Mouse (Mus musculus) heart, adult 2 months (tissue): ENCODE results near the gene Otub1. TPM values are rescaled to one million over a fixed set of nuclear protein-coding genes. Genes with fewer than 3 reads are reported as not detected.

Source experiments
- DNase-seq, 2 experiments: peaks; one replicate each; pipeline ENCODE4 v3.0.0; 2021
- H3K27ac ChIP-seq: fragments of 200-600 bp; 2 replicates; pipeline ENCODE4 v1.8.1; 2022
- H3K27me3 ChIP-seq: fragments of 200-500 bp; 2 replicates; pipeline ENCODE4 v1.6.1; 2012; ENCODE audit warnings: mild to moderate bottlenecking, low read length, inconsistent platforms, mixed read lengths; ENCODE audit not compliant: control insufficient read depth, insufficient read depth
- H3K36me3 ChIP-seq: fragments of 200-500 bp; 2 replicates; pipeline ENCODE4 v1.6.1; 2012; ENCODE audit warnings: low read length, inconsistent platforms; ENCODE audit not compliant: control insufficient read depth, insufficient read depth
- H3K4me1 ChIP-seq: fragments of 200-500 bp; 2 replicates; pipeline ENCODE4 v1.6.1; 2011; ENCODE audit warnings: low read length; ENCODE audit not compliant: control insufficient read depth, insufficient read depth
- H3K4me3 ChIP-seq: fragments of 200-600 bp; 2 replicates; pipeline ENCODE4 v1.8.1; 2022
- H3K79me2 ChIP-seq: fragments of 200-500 bp; replicated peaks from 2 replicates; pipeline ENCODE4 v1.6.1; 2012; ENCODE audit warnings: mild to moderate bottlenecking, inconsistent platforms, low read length, moderate library complexity, mixed read lengths; ENCODE audit not compliant: control insufficient read depth, insufficient read depth
- H3K9ac ChIP-seq: fragments of 200-500 bp; 2 replicates; pipeline ENCODE4 v1.6.1; 2012; ENCODE audit warnings: low read depth, mild to moderate bottlenecking, control low read depth, inconsistent platforms, low read length, mixed read lengths
- CTCF ChIP-seq: fragments of 200-600 bp; IDR thresholded peaks from 2 replicates; pipeline ENCODE4 v1.8.1; 2022; ENCODE audit warnings: antibody characterized with exemption, mild to moderate bottlenecking, moderate library complexity
- EP300 ChIP-seq: fragments of 200-500 bp; IDR thresholded peaks from 2 replicates; pipeline ENCODE4 v1.6.1; 2011; ENCODE audit warnings: low read depth, low read length, control low read depth; ENCODE audit not compliant: insufficient read depth
- POLR2A ChIP-seq: fragments of 200-500 bp; IDR thresholded peaks from 2 replicates; pipeline ENCODE4 v1.6.1; 2011; ENCODE audit warnings: mild to moderate bottlenecking, low read depth, low read length, control low read depth; ENCODE audit not compliant: insufficient read depth
- WGBS: fragments of 180-500 bp; shearing (Covaris S2); methylation state at CpG from one replicate; pipeline ENCODE4 v1.1.7; 2018; 5-methylcytosine and 5-hydroxymethylcytosine counted together
- intact Hi-C: fragments of 180-260 bp; cut with DNase I; formaldehyde crosslinking; loops from one replicate; pipeline ENCODE4 v1.15.1; 2025
- polyA plus RNA-seq: library from polyadenylated mRNA; depleted of rRNA; stranded (reverse); fragments of >200 nt; gene quantifications from 2 replicates; pipeline ENCODE4 v1.2.3, GENCODE M21; 2012
- total RNA-seq, 2 experiments: library from RNA; stranded (reverse); gene quantifications; 2 replicates each; pipeline ENCODE4 v1.2.3; 2021

Gene Otub1
- total and polyA plus RNA-seq, 3 experiments = 62.1 to 73.3 (median 70.9) TPM

GRCm38 (mm10) chr19:7177804-7178511, 28.2 kb downstream of the Otub1 start:
- Histone ChIP-seq H3K9ac (no peak overlapping the region), H3K36me3 (no peaks in the 10 kb centered on the region), H3K27ac (no peak overlapping the region), H3K27me3 (no peaks in the 10 kb centered on the region), H3K79me2 (no peaks in the 10 kb centered on the region), H3K4me3 (no peak overlapping the region), H3K4me1 (peaks cover 5% of the 10 kb centered on the region)
- intact Hi-C loops = no loop called here
- WGBS = 76% methylated on average over 13 of the region's 13 CpGs
- no peak for TF ChIP-seq CTCF
- TF ChIP-seq EP300 = no peak
- TF ChIP-seq POLR2A = no peak
- no peak for DNase-seq

DNA sequence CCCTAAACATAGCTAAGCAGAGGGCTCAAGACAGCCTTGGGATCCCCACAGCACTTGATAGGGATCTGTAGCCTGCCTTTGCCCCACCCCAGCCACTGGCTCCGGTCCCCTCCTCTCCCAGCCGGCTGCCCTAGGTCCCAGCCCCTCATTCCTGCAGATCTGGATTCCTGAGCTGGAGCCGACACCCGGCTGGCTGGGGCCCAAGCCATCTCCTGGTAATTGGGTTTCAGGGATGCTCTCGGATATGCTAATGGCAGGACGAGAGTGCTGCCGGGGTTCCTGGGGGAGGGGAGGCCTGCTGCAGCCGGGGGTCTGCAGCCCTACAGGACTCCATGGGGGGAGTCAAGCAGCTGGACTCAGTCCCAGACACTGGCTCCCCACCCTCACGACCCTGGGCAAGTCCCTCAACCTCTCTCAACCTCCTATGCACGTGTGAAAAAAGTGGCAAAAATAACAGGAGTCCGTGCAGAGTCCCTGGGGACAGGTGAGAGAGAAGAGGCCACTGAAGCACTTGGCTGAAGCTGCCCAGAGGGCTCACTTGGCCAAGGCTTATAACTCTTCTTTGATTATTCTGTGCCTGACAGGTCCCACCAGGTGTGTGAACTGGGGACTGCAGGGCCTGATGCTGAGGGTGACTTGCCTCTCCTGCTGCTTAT, 29.9 kb downstream of the Otub1 start:
- peaks cover 2% of the 10 kb centered on the region for H3K4me1 ChIP-seq
- no peak for DNase-seq
- WGBS = 37% methylated on average over 11 of the region's 11 CpGs
- intact Hi-C loops = no loop called here
- no peaks in the 10 kb centered on the region for H3K36me3 ChIP-seq
- H3K9ac ChIP-seq = no peak overlapping the region
- H3K79me2 ChIP-seq = no peaks in the 10 kb centered on the region
- TF ChIP-seq POLR2A = no peak
- TF ChIP-seq CTCF = no peak
- no peak for TF ChIP-seq EP300
- no peak overlapping the region for H3K27ac ChIP-seq
- H3K27me3 ChIP-seq = no peaks in the 10 kb centered on the region
- H3K4me3 ChIP-seq = no peak overlapping the region

DNA sequence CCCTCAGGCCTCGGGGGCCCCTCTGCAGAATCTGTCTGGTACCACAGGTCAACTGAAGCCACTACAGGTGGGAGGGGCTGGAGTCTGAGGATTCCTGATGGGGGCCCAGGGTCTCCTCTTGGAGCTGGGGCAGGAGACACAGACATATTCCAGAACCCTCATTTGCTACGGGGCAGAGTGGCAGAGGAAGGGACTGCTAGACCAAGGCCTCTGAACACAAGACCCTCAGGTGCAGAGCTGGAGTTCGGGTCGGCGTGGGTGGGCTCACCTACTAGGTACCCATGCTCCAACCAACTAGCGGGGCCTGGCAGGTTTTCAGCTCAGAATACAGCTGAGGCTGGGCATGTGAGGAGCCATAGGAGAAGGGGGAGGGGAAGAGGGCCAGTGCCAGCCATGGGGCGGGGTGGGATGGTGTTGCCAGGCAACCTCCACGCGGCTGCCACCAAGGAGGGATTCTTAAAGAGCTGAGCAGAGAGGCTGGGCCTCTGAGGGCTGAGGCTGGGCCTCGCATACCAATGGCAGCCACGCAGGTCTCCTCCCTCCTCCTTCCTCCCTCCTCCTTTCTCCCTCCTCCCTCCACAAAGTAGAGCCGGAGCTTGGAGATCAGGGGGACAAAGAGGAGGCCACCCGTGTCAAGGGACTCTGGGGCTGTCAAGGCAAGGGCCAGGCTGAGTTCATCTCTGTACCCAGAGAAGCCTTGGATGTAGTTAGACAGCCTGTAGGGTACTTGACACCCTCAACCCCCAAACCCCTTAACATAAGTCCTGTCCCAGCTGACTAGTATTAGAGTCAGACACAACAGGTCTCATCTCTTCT, 33.9 kb downstream of the Otub1 start:
- no peaks in the 10 kb centered on the region for H3K36me3 ChIP-seq
- intact Hi-C loops = no loop called here
- H3K9ac ChIP-seq = no peak overlapping the region
- H3K27ac ChIP-seq = no peak overlapping the region
- no peak overlapping the region for H3K4me3 ChIP-seq
- no peak for TF ChIP-seq POLR2A
- no peak for TF ChIP-seq EP300
- TF ChIP-seq CTCF = no peak
- 47% methylated on average over 13 of the region's 13 CpGs for WGBS
- no peak for DNase-seq
- H3K27me3 ChIP-seq = no peaks in the 10 kb centered on the region
- H3K4me1 ChIP-seq = no peaks in the 10 kb centered on the region
- no peaks in the 10 kb centered on the region for H3K79me2 ChIP-seq

DNA sequence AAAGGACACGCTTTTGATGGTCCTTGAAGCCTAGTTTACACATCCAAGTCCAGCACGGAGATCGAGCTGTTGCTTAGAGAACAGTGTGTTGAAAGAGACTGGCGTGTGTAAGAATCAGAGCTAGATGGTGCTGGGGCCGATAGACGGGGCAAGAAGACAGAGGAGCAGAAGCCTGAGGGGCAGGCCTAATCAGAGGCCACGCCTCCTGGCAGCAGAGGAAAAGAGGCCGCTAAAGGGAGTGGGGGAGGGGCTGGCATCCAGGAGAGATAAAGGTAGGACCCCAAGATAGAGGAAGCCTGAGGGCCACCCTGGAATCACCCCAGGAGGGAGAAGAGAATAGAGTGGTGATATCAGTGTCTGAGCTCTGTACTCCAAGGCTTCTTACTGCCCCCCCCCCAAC, 34.7 kb downstream of the Otub1 start:
- WGBS = 33% methylated on average over 8 of the region's 8 CpGs
- TF ChIP-seq POLR2A = no peak
- TF ChIP-seq EP300 = no peak
- TF ChIP-seq CTCF = no peak
- intact Hi-C loops = no loop called here
- Histone ChIP-seq H3K27me3 (no peaks in the 10 kb centered on the region; the same call in 1 of the 2 replicates), H3K9ac (no peak overlapping the region), H3K4me3 (no peak overlapping the region), H3K79me2 (no peaks in the 10 kb centered on the region), H3K4me1 (no peaks in the 10 kb centered on the region), H3K27ac (no peak overlapping the region), H3K36me3 (no peaks in the 10 kb centered on the region)
- DNase-seq = no peak

DNA sequence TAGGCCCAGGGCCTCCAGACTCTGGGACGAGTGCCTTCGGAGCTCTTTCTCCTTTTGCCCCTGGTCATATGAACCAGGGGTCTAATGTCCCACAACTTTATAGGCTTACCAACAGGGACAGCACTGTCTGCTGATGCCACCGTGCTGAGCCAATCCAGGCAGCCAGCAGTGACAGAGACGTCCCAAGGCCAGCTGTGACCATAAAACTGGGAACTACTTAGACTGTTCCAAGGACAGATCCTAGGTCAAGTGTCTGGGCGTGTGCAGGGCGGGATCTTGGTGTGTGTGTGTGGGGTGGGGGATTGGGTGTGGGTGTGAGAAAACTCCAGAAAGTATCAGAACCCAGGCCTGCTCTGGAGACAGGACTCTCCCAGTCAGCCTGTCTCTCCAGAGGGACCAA, 35.2 kb downstream of the Otub1 start:
- Histone ChIP-seq H3K4me1 (no peaks in the 10 kb centered on the region), H3K36me3 (no peaks in the 10 kb centered on the region), H3K27me3 (peaks cover 3% of the 10 kb centered on the region), H3K79me2 (no peaks in the 10 kb centered on the region), H3K9ac (no peak overlapping the region), H3K4me3 (no peak overlapping the region), H3K27ac (no peak overlapping the region)
- WGBS = 89% methylated on average over 6 of the region's 6 CpGs
- TF ChIP-seq CTCF (no peak), EP300 (no peak), POLR2A (no peak)
- DNase-seq = no peak
- intact Hi-C loops = no loop called here
